Mouse (Mus musculus): ENCODE results near the gene Relch. TPM values are rescaled to one million over a fixed set of nuclear protein-coding genes. Genes with fewer than 3 reads are reported as not detected.

The Relch gene
- polyA plus RNA-seq, 1 experiment from 2014 or later: 33.5 TPM

DNA sequence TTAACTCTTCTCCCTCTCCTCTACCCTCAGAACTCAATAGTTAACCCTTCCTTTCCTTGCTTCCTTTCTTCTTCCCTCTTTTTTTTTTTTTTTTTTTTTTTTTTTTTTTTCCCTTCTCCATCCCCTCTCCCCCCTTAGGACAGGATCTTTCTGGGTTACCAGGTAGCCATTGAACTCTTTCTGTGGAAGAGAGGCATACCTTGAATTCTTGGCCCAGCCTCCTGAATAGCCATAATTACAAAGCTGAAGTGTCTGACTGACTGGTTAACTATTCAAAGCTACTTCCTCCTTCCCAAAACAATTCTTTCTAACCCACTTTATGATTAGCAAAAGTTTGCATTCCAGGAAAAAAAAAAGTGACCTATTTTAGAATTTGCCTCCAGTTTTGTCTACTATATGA is 6.0 kb downstream of the Relch start:
- H3K4me1 ChIP-seq (replicated peaks; ENCODE audit: control insufficient read depth, insufficient read depth, low read length): no peaks in the 10 kb centered on the region
- no peak overlapping the region for H3K4me2 ChIP-seq (replicated peaks; ENCODE audit: low read depth, low read length)
- no peak for DNase-seq (ENCODE audit: low spot score)
- no peak overlapping the region for H3K27ac ChIP-seq (ENCODE audit: low read depth, low read length)
- H3K27me3 ChIP-seq (ENCODE audit: control insufficient read depth, insufficient read depth, low read length): no peaks in the 10 kb centered on the region
- no peaks in the 10 kb centered on the region for H3K9me3 ChIP-seq (ENCODE audit: control insufficient read depth, low read length)
- ATAC-seq (ENCODE audit: low FRiP score): no peak
- no peaks in the 10 kb centered on the region for H3K36me3 ChIP-seq (ENCODE audit: control insufficient read depth, insufficient read depth, low read length)
- no peak overlapping the region for H3K9ac ChIP-seq (ENCODE audit: low read depth, low read length)
- no peak overlapping the region for H3K4me3 ChIP-seq (ENCODE audit: low read depth, low read length)

- 99% methylated on average over 2 of the region's 2 CpGs for WGBS
- Histone ChIP-seq H3K27me3 (ENCODE audit: control insufficient read depth, insufficient read depth, low read length) (no peaks in the 10 kb centered on the region), H3K9me3 (ENCODE audit: control insufficient read depth, low read length) (no peaks in the 10 kb centered on the region), H3K4me3 (ENCODE audit: low read depth, low read length) (no peak overlapping the region), H3K4me2 (replicated peaks; ENCODE audit: low read depth, low read length) (no peak overlapping the region), H3K27ac (ENCODE audit: low read depth, low read length) (no peak overlapping the region), H3K4me1 (replicated peaks; ENCODE audit: control insufficient read depth, insufficient read depth, low read length) (no peaks in the 10 kb centered on the region), H3K36me3 (ENCODE audit: control insufficient read depth, insufficient read depth, low read length) (no peaks in the 10 kb centered on the region), H3K9ac (ENCODE audit: low read depth, low read length) (no peak overlapping the region)
- DNase-seq (ENCODE audit: low spot score): no peak
- no peak for ATAC-seq (ENCODE audit: low FRiP score)
Measured at GRCm38 (mm10) chr1:105674763-105675162, 11.1 kb downstream of the Relch start.

DNA sequence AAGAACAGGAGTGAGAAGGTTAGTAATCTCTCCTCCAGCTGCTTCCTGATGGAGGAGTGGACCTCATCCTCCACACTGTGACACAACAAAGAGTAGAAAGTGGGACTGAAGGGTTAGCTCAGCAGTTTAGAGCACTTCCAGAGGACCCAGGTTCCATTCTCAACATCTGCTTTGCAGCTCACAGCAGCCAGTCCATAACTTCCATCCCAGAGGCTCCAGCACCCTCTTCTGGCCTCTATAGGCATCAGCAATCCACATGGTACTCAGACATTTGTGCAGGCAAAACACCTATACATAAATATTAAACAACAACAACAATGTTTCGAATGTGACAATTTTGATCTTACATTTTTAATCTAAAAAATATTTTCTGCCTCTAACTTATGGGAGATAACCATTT is 16.9 kb downstream of the Relch start:
- no peaks in the 10 kb centered on the region for H3K4me1 ChIP-seq (replicated peaks; ENCODE audit: control insufficient read depth, insufficient read depth, low read length)
- no peaks in the 10 kb centered on the region for H3K9me3 ChIP-seq (ENCODE audit: control insufficient read depth, low read length)
- no peak overlapping the region for H3K27ac ChIP-seq (ENCODE audit: low read depth, low read length)
- no peak overlapping the region for H3K4me3 ChIP-seq (ENCODE audit: low read depth, low read length)
- no peak overlapping the region for H3K9ac ChIP-seq (ENCODE audit: low read depth, low read length)
- H3K36me3 ChIP-seq (ENCODE audit: control insufficient read depth, insufficient read depth, low read length): no peaks in the 10 kb centered on the region
- 93% methylated on average over 1 of the region's 1 CpGs for WGBS
- H3K4me2 ChIP-seq (replicated peaks; ENCODE audit: low read depth, low read length): no peak overlapping the region
- H3K27me3 ChIP-seq (ENCODE audit: control insufficient read depth, insufficient read depth, low read length): no peaks in the 10 kb centered on the region
- DNase-seq (ENCODE audit: low spot score) (peak; percentile 18), ATAC-seq (ENCODE audit: low FRiP score) (no peak)

DNA sequence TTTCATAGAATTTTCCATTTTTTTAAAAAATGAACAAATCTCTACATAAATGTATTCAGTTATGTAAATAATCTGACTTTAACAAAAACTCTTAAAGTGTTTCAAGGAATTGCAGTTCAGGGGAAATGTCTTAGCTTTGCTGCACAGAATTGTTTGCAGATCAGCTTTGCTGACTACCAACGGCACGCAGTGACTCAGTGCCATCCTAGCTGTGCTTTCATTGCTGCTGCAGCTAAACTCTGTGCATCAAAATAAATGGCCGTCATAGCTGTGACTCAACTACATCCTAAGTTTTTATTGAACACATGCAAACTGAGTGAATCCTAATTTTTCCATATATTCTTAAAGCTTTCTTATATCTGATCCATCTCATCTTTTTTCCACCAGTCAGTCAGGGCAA is 21.8 kb downstream of the Relch start:
- no peak for ATAC-seq (ENCODE audit: low FRiP score)
- Histone ChIP-seq H3K27ac (ENCODE audit: low read depth, low read length) (no peak overlapping the region), H3K9me3 (ENCODE audit: control insufficient read depth, low read length) (no peaks in the 10 kb centered on the region), H3K4me3 (ENCODE audit: low read depth, low read length) (no peak overlapping the region), H3K9ac (ENCODE audit: low read depth, low read length) (no peak overlapping the region), H3K4me2 (replicated peaks; ENCODE audit: low read depth, low read length) (no peak overlapping the region), H3K36me3 (ENCODE audit: control insufficient read depth, insufficient read depth, low read length) (no peaks in the 10 kb centered on the region), H3K27me3 (ENCODE audit: control insufficient read depth, insufficient read depth, low read length) (no peaks in the 10 kb centered on the region), H3K4me1 (replicated peaks; ENCODE audit: control insufficient read depth, insufficient read depth, low read length) (no peaks in the 10 kb centered on the region)
- DNase-seq (ENCODE audit: low spot score): no peak
- WGBS: 88% methylated on average over 3 of the region's 3 CpGs

GRCm38 (mm10) chr1:105695581-105695980 is 31.9 kb downstream of the Relch start:
- Histone ChIP-seq H3K27me3 (ENCODE audit: control insufficient read depth, insufficient read depth, low read length) (no peaks in the 10 kb centered on the region), H3K4me1 (replicated peaks; ENCODE audit: control insufficient read depth, insufficient read depth, low read length) (no peaks in the 10 kb centered on the region), H3K9me3 (ENCODE audit: control insufficient read depth, low read length) (no peaks in the 10 kb centered on the region), H3K9ac (ENCODE audit: low read depth, low read length) (no peak overlapping the region), H3K4me3 (ENCODE audit: low read depth, low read length) (no peak overlapping the region), H3K27ac (ENCODE audit: low read depth, low read length) (no peak overlapping the region), H3K4me2 (replicated peaks; ENCODE audit: low read depth, low read length) (no peak overlapping the region), H3K36me3 (ENCODE audit: control insufficient read depth, insufficient read depth, low read length) (no peaks in the 10 kb centered on the region)
- WGBS: 90% methylated on average over 2 of the region's 2 CpGs
- ATAC-seq (ENCODE audit: low FRiP score) (no peak), DNase-seq (ENCODE audit: low spot score) (no peak)

DNA sequence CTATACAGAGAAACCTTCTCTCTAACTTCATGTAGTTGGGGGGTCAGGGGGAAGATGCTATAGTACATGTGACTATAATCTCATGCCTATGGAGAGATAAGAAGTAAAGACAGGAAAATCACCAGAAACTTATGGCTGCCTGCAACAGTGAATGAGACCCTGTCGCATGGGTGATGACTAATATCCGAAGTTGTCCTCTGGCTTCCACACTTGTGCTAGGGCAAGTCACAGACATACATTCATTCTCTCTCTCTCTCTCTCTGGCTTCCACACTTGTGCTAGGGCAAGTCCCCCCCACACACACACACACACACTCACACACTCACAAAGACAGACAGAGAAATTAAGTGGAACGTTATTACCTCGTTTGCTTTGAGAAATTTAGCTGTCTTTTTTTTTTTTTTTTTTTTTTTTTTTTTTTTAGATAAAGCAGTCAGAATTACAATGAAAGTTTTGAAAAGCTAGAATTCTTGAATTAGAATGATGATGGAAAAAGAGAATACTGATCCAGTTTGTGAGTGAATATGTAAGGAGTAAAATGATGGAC is 37.4 kb downstream of the Relch start:
- H3K4me2 ChIP-seq (replicated peaks; ENCODE audit: low read depth, low read length): no peak overlapping the region
- WGBS: 94% methylated on average over 4 of the region's 4 CpGs
- H3K4me3 ChIP-seq (ENCODE audit: low read depth, low read length): no peak overlapping the region

GRCm38 (mm10) chr1:105709415-105709814 is 45.8 kb downstream of the Relch start:
- no peak overlapping the region for H3K27ac ChIP-seq (ENCODE audit: low read depth, low read length)
- no peaks in the 10 kb centered on the region for H3K4me1 ChIP-seq (replicated peaks; ENCODE audit: control insufficient read depth, insufficient read depth, low read length)
- WGBS: 83% methylated on average over 2 of the region's 2 CpGs
- ATAC-seq (ENCODE audit: low FRiP score) (no peak), DNase-seq (ENCODE audit: low spot score) (no peak)
- H3K36me3 ChIP-seq (ENCODE audit: control insufficient read depth, insufficient read depth, low read length): no peaks in the 10 kb centered on the region
- H3K9ac ChIP-seq (ENCODE audit: low read depth, low read length): no peak overlapping the region
- no peak overlapping the region for H3K4me3 ChIP-seq (ENCODE audit: low read depth, low read length)
- H3K4me2 ChIP-seq (replicated peaks; ENCODE audit: low read depth, low read length): no peak overlapping the region
- H3K9me3 ChIP-seq (ENCODE audit: control insufficient read depth, low read length): no peaks in the 10 kb centered on the region
- H3K27me3 ChIP-seq (ENCODE audit: control insufficient read depth, insufficient read depth, low read length): no peaks in the 10 kb centered on the region

More for the DNA sequence above, 37.4 kb downstream of the Relch start:
- ATAC-seq (ENCODE audit: low FRiP score) (no peak), DNase-seq (ENCODE audit: low spot score) (no peak)
- H3K9me3 ChIP-seq (ENCODE audit: control insufficient read depth, low read length): no peaks in the 10 kb centered on the region
- H3K27ac ChIP-seq (ENCODE audit: low read depth, low read length): no peak overlapping the region
- no peaks in the 10 kb centered on the region for H3K27me3 ChIP-seq (ENCODE audit: control insufficient read depth, insufficient read depth, low read length)
- no peaks in the 10 kb centered on the region for H3K4me1 ChIP-seq (replicated peaks; ENCODE audit: control insufficient read depth, insufficient read depth, low read length)
- H3K9ac ChIP-seq (ENCODE audit: low read depth, low read length): no peak overlapping the region
- no peaks in the 10 kb centered on the region for H3K36me3 ChIP-seq (ENCODE audit: control insufficient read depth, insufficient read depth, low read length)

DNA sequence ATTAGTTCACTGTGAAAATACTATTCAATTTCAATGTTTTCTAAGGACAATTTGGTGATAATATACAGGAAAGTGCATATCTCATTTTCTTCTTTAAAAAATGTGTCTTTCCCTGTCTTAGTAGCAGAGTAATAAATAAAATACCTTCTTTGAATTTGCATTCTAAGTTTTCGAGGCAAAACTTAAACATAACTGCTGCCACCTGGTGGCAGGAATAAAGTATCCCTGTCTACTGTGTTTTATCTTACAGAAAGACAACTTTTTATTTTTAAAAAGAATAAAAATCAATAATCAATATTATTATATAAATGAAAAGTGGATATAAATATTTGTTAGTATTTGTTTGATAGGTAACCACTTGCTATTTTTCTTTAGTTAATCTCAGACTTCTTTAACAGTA is 47.6 kb downstream of the Relch start:
- H3K9ac ChIP-seq (ENCODE audit: low read depth, low read length): no peak overlapping the region
- 55% methylated on average over 1 of the region's 1 CpGs for WGBS
- no peak for ATAC-seq (ENCODE audit: low FRiP score)

GRCm38 (mm10) chr1:105712822-105713221 is 49.2 kb downstream of the Relch start:
- WGBS: 96% methylated on average over 2 of the region's 2 CpGs
- Histone ChIP-seq H3K4me1 (replicated peaks; ENCODE audit: control insufficient read depth, insufficient read depth, low read length) (no peaks in the 10 kb centered on the region), H3K27me3 (ENCODE audit: control insufficient read depth, insufficient read depth, low read length) (no peaks in the 10 kb centered on the region), H3K4me2 (replicated peaks; ENCODE audit: low read depth, low read length) (no peak overlapping the region), H3K36me3 (ENCODE audit: control insufficient read depth, insufficient read depth, low read length) (no peaks in the 10 kb centered on the region), H3K9me3 (ENCODE audit: control insufficient read depth, low read length) (no peaks in the 10 kb centered on the region), H3K9ac (ENCODE audit: low read depth, low read length) (no peak overlapping the region), H3K27ac (ENCODE audit: low read depth, low read length) (no peak overlapping the region), H3K4me3 (ENCODE audit: low read depth, low read length) (no peak overlapping the region)
- no peak for ATAC-seq (ENCODE audit: low FRiP score)
- no peak for DNase-seq (ENCODE audit: low spot score)

More for the DNA sequence above, 47.6 kb downstream of the Relch start:
- Histone ChIP-seq H3K4me3 (ENCODE audit: low read depth, low read length) (no peak overlapping the region), H3K27ac (ENCODE audit: low read depth, low read length) (no peak overlapping the region), H3K27me3 (ENCODE audit: control insufficient read depth, insufficient read depth, low read length) (no peaks in the 10 kb centered on the region), H3K4me1 (replicated peaks; ENCODE audit: control insufficient read depth, insufficient read depth, low read length) (no peaks in the 10 kb centered on the region), H3K36me3 (ENCODE audit: control insufficient read depth, insufficient read depth, low read length) (no peaks in the 10 kb centered on the region), H3K4me2 (replicated peaks; ENCODE audit: low read depth, low read length) (no peak overlapping the region), H3K9me3 (ENCODE audit: control insufficient read depth, low read length) (no peaks in the 10 kb centered on the region)
- DNase-seq (ENCODE audit: low spot score): peak; percentile 49

All from hindbrain, embryonic 11.5 days (tissue).